Mouse (Mus musculus): Measurements from ENCODE around the gene Tbx6.
A peak's percentile ranks its signal among the peaks of the same experiment; 100 is the strongest.

Gene Tbx6

DNA sequence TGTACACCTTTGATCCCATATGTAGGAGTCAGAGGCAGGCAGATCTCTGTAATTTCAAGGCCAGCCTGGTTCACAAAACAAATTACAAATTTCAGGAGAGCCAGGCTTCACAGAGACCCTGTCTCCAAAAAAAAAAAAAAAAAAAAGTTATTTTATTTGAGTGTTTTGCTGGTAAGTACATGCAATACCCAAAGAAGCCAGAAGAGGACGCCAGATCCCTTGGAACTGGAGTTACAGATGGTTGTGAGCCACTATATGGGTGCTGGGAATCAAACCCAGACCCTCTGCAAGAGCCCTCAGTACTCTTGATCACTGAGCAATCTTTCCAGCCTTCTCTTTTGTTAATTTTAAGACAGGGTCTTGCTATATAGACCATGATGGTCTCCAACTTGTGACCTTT, 37.5 kb downstream of the Tbx6 start:
- no peak for DNase-seq

DNA sequence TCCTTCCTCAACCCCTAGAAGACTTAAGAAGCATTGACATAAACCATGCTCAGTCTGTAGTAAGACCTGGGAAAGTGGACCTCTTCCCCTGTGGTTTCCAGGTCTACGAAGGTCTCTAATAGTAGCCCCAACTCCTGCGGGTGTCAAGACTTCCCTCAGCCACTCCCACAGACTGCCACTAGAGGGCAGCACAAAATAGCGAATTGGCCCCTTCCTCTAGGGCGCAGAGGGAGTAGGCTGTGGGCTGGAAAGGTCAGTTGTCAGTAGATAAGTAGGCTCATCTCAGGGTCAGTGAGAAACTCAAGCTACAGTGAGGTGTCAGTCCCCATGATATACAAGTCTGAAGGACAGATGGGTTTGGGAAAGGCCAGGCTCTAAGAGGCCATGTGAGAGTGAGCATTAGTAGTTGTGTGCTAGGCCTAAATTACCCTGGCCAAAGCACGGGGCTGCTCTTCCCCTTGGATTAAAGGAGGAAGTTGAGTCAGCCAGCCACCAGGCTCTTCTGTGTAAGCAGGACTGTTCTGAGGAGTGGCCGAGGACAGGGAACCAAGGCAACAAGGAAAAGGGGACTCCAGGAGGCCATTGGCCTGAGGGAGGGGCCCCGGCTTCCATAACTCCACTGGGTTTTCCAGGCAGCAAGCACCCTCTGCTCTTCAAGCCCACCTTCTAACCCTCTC, 40.7 kb downstream of the Tbx6 start:
- DNase-seq, result peak; percentile 97

DNA sequence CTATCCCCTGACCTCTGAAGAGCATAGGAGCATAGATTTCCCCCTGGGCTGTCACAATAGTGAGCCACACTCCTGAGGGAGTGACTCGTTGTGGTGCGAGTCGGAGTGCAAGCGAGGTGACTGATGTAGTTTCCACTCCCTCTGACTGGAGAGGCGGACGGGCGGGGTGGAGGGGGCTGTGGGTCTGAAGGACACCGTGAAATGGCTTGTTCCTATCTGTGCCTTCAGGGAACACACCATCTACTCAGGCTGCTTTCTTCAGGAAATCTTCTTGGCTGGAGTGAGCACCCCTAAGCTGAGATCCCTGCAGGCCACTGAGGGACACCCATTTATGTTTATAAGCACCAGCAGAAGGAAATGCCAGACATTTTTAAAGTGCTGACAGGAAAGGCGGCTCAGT, 41.5 kb downstream of the Tbx6 start:
- DNase-seq, result peak; percentile 97

DNA sequence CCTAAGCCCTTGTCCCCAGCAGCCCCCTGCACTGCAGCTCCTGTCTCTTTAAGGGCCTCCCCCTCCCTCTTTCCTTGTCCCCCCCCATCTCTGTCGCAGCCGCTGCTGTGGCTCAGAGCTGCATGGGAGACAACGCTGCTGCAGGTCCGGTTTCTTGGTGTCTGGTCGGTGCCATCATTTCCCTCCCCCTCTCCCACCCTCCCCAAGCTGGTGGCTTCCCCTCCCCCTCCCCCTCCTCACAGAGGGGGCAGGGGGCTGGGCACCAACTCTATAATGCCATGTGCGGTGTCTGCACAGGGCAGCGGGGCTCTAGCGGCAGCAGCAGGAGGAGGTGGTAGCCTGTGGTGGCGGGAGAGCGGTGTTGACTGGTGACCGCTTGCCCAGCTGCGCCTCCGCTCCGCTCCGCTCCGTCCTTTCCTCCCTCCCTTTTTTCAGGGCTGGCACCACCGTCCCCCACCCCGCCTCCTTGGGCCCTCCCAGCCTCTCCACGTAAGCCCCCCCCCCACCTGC, 42.0 kb downstream of the Tbx6 start:
- no peak for DNase-seq

DNA sequence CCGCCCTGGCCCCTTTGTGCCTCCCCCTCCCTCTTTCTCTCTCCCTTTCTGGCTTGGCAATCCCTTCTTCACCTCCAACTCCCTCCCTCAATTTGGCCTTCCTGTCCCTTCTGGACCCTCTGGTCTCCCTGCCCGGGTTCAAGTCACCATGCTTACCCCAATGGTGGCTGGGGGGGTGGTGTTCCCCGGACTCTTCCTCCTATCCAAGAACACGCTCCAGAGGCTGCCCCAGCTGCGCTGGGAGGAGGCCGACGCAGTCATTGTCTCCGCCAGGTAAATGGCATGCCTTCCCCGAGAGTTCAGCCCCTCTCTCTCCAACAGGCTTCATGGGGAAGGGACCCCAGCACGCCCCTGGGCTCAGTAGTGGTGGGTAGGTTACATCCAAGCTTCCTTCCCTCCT, 42.7 kb downstream of the Tbx6 start:
- DNase-seq, result no peak

DNA sequence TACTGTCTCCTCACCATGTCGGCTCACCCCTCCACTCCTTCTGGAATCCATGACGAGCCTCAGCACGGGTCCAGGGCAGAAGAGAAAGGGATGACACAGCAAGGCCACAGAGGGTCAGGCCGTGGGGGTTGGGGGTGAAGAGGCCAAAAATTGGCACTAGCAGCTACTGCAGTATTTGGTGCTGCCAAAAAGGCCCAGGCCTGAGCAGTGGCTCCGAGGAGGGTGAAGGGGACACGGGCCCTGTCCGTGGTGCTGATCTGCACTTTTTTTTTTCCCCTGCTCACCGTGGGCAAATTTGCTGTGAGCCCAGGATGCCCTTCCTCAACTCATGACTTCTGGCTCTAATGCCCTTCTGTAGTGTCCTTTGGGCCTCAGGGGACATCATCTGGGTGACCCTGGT, 44.1 kb downstream of the Tbx6 start:
- DNase-seq, result no peak

DNA sequence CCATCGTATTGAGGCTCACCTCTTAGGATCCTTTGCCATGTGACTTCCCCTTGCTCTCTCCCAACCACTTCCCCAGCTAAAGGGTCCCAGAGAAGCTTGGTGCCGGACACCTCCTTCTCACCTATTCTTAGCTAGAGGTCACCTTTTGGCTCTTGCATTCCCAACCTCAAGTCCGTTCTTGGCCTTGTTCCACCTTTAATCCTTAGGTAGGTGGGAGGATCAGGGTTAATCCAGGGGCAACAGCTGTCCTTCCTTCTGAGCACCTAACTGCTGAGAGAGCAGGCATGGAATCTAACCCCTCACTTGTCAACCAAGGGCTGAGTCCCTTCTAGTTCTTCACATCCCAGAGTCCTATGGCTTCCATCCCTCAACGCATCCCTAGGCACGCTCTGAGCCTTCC, 44.7 kb downstream of the Tbx6 start:
- DNase-seq, result no peak

DNA sequence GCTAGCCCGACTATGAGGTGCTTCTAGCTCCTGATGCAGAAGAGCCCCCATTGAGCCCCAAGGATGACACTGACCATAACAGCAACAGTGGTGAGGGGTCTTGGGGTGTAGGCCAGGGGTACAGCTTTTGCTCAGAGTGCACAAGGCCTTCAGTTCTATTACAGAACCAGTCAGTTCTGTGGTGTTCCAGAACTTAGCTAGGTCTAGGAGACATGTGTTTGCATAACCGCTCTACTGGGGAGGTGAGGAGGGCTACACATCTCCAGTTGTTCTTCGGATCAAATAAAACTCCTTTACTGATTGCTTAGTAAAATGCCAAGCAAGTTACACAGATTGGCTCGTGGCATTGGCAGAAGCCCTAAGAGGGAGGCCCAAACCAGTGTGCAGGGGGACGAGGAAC, 50.3 kb downstream of the Tbx6 start, which contains the start of gene 4930451I11Rik:
Gene 4930451I11Rik, minus strand, starts transcription at position 101 of the 400 bp plus-strand sequence.
- DNase-seq, result no peak

DNA sequence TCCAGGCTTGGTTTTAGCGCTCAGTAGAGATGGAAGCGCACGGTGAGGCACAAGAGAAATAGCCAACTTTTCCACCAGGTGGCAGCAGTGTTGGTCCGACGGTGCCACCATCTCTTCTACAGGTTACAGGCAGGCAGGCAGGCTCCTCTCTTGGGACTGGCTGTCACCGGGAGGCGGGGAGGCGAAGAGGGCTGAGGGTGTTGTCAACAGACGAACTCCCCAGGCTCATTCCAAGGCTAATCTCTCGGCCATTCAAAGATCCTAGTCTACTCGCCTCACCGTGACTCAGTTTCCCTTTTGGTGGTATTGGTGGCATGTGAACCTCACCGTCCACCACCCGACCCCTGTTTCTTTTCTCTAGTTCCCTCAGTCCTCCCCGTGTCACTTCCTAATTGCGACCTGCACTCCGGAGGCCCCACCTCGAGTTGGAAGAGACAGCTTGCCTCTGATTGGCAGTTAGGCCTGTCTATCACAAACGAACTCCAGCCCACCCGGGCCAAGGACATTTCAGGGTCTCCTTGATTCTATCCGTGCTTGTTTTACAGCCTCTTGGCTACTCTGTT, 50.8 kb downstream of the Tbx6 start:
- DNase-seq, result peak; percentile 96

DNA sequence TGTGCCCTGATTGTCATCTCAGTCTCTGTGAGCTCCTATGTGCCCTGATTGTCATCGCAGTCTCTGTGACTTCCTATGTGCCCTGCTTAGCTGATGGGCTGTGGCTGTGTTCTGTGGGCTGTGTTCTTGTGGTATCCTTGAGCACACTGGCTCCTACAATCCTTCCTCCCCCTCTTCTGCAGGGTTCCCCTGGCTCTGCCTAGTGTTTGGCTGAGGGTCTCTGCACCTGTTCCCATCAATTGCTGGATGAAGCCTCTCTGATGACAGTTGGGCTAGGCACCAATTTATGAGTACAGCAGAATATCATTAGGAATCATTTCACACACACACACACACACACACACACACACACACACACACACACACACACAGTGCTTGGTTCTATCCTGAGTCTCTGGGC, 52.0 kb downstream of the Tbx6 start:
- no peak for DNase-seq
